22 mouse cellular contexts compared by ENCODE assay signal in genomic region chr6:66906244-66906643, GRCm38 (mm10). TPM values are rescaled to one million over a fixed set of nuclear protein-coding genes. Genes with fewer than 3 reads are reported as not detected.
DNase-seq lines count a peak whose midpoint lies in the region; ATAC-seq and TF ChIP-seq lines count a peak whose summit lies in the region.
"Had no signal": no experiment of that assay in that cellular context is flagged by ENCODE, and none has a peak within 500 bp of the region (broad histone marks: within the 10 kb centered on the region; RNA-seq: fewer than 3 reads in every experiment).

No protein-coding gene starts in this region.

- TF ChIP-seq EP300 in liver, embryonic 14.5 days (IDR thresholded peaks at IDR 0.05; ENCODE audit: low read depth) = peak; percentile 21; the same call in 1 of the 2 replicates

- WGBS in heart, embryonic 10.5 days = 90% methylated on average over 1 of the region's 1 CpGs
- 67% methylated on average over 1 of the region's 1 CpGs for WGBS in liver, embryonic 14.5 days (ENCODE audit: insufficient replicate concordance)
- whole genome bisulfite sequencing in liver, embryonic 11.5 days = 88% methylated on average over 1 of the region's 1 CpGs
- WGBS in cerebellum, adult 2 months = 98% methylated on average over 1 of the region's 1 CpGs

- H3K27me3 ChIP-seq in heart, embryonic 10.5 days (ENCODE audit: insufficient read depth, poor library complexity, severe bottlenecking) = no peaks in the 10 kb centered on the region
- H3K27me3 ChIP-seq in liver, embryonic 14.5 days (ENCODE audit: control insufficient read depth, insufficient read depth, low read length) = no peaks in the 10 kb centered on the region
- no peaks in the 10 kb centered on the region for H3K27me3 ChIP-seq in liver, embryonic 11.5 days (replicated peaks; ENCODE audit: control insufficient read depth, insufficient read depth, low read length)
- H3K27me3 ChIP-seq in cerebellum, adult 2 months (ENCODE audit: control insufficient read depth, insufficient read depth, low read length) = no peaks in the 10 kb centered on the region
- H3K27me3 ChIP-seq: CH12.LX; embryonic facial prominence, embryonic 12.5 days; forebrain, embryonic 13.5 days; forebrain, embryonic 15.5 days had no signal

- peaks cover 34% of the 10 kb centered on the region for H3K4me1 ChIP-seq in heart, embryonic 10.5 days
- H3K4me1 ChIP-seq in liver, embryonic 14.5 days (replicated peaks; ENCODE audit: control insufficient read depth in 2 of 2, insufficient read depth in 2 of 2, low read length in 1 of 2) = peaks cover 6 to 42% of the 10 kb centered on the region in 2 experiments
- peaks cover 17% of the 10 kb centered on the region for H3K4me1 ChIP-seq in liver, embryonic 11.5 days (replicated peaks; ENCODE audit: control insufficient read depth, insufficient read depth, low read length)
- peaks cover 4% of the 10 kb centered on the region for H3K4me1 ChIP-seq in cerebellum, adult 2 months (ENCODE audit: control insufficient read depth, insufficient read depth, low read length)
- H3K4me1 ChIP-seq: forebrain, embryonic 13.5 days; forebrain, embryonic 15.5 days had no signal

- H3K4me3 ChIP-seq in heart, embryonic 10.5 days = no peak overlapping the region
- H3K4me3 ChIP-seq in liver, embryonic 14.5 days (ENCODE audit: insufficient read depth in 1 of 2, low read depth in 2 of 2, low read length in 2 of 2) = no peak overlapping the region
- H3K4me3 ChIP-seq in liver, embryonic 11.5 days (ENCODE audit: low read depth, low read length) = no peak overlapping the region
- H3K4me3 ChIP-seq in cerebellum, adult 2 months (replicated peaks; ENCODE audit: insufficient read depth, low read depth, low read length) = no peak overlapping the region
- H3K4me3 ChIP-seq: embryonic facial prominence, embryonic 10.5 days; embryonic facial prominence, embryonic 12.5 days; forebrain, embryonic 13.5 days; forebrain, embryonic 15.5 days had no signal

- no peak overlapping the region for H3K27ac ChIP-seq in heart, embryonic 10.5 days
- no peak overlapping the region for H3K27ac ChIP-seq in liver, embryonic 14.5 days
- H3K27ac ChIP-seq in liver, embryonic 11.5 days (ENCODE audit: low read depth, low read length) = no peak overlapping the region
- H3K27ac ChIP-seq in cerebellum, adult 2 months (ENCODE audit: insufficient read depth, low read length) = no peak overlapping the region
- H3K27ac ChIP-seq: embryonic facial prominence, embryonic 10.5 days; embryonic facial prominence, embryonic 12.5 days; forebrain, embryonic 13.5 days; forebrain, embryonic 15.5 days had no signal

- H3K9ac ChIP-seq in liver, embryonic 14.5 days (replicated peaks) = no peak overlapping the region
- no peak overlapping the region for H3K9ac ChIP-seq in liver, embryonic 11.5 days (ENCODE audit: low read depth, low read length)
- H3K9ac ChIP-seq: embryonic facial prominence, embryonic 12.5 days; forebrain, embryonic 13.5 days; forebrain, embryonic 15.5 days; forebrain, postnatal 0 days had no signal

- no peak overlapping the region for H3K4me2 ChIP-seq in liver, embryonic 14.5 days (ENCODE audit: low read depth)
- H3K4me2 ChIP-seq in liver, embryonic 11.5 days = no peak overlapping the region
- H3K4me2 ChIP-seq: embryonic facial prominence, embryonic 12.5 days; forebrain, embryonic 13.5 days; forebrain, embryonic 15.5 days had no signal

- ATAC-seq in liver, embryonic 14.5 days (ENCODE audit: insufficient read depth) = no peak
- no peak for ATAC-seq in liver, embryonic 11.5 days (replicated peaks; ENCODE audit: low FRiP score)
- ATAC-seq: CD4-positive, CD25-positive, alpha-beta regulatory T cell, adult 4 months; forebrain, embryonic 13.5 days; forebrain, embryonic 15.5 days; forebrain, postnatal 0 days had no signal

- H3K9me3 ChIP-seq in heart, embryonic 10.5 days = no peaks in the 10 kb centered on the region
- no peaks in the 10 kb centered on the region for H3K9me3 ChIP-seq in liver, embryonic 14.5 days (ENCODE audit: control insufficient read depth, low read length)
- H3K9me3 ChIP-seq in liver, embryonic 11.5 days (ENCODE audit: control insufficient read depth, low read length) = no peaks in the 10 kb centered on the region
- H3K9me3 ChIP-seq: embryonic facial prominence, embryonic 10.5 days; embryonic facial prominence, embryonic 12.5 days; forebrain, embryonic 13.5 days; forebrain, embryonic 15.5 days; G1E had no signal

- no peaks in the 10 kb centered on the region for H3K36me3 ChIP-seq in heart, embryonic 10.5 days
- H3K36me3 ChIP-seq in liver, embryonic 14.5 days (replicated peaks; ENCODE audit: control insufficient read depth, insufficient read depth, low read depth) = no peaks in the 10 kb centered on the region
- no peaks in the 10 kb centered on the region for H3K36me3 ChIP-seq in liver, embryonic 11.5 days (ENCODE audit: control insufficient read depth, insufficient read depth, low read length)
- H3K36me3 ChIP-seq: embryonic facial prominence, embryonic 10.5 days; embryonic facial prominence, embryonic 12.5 days; forebrain, embryonic 15.5 days; G1E had no signal

- TF ChIP-seq CTCF in liver, embryonic 14.5 days (IDR thresholded peaks at IDR 0.05; ENCODE audit: low read depth) = no peak
- TF ChIP-seq CTCF in cerebellum, adult 2 months (IDR thresholded peaks at IDR 0.05; ENCODE audit: borderline replicate concordance, insufficient read depth, low read depth, low read length) = no peak

- TF ChIP-seq POLR2A in cerebellum, adult 2 months (IDR thresholded peaks at IDR 0.05; ENCODE audit: borderline replicate concordance, insufficient read depth, low read length) = no peak

- DNase-seq in heart, adult 11 months = peak; percentile 61
- no peak for DNase-seq in heart, embryonic 10.5 days (ENCODE audit: low spot score)
- DNase-seq in liver, embryonic 14.5 days (ENCODE audit: low read depth in 3 of 3, low spot score in 3 of 3) = no peak
- no peak for DNase-seq in liver, embryonic 11.5 days (ENCODE audit: low spot score)
- DNase-seq in cerebellum, adult 2 months = no peak
- DNase-seq: adrenal gland, adult 2 months; adrenal gland, postnatal 10 days; adrenal gland, postnatal 25 days; B cell, adult 2 months; cerebellum, adult 11 months; cerebellum, adult 18-20 months; cerebellum, adult 9-10 months; cerebellum, postnatal 10 days; cerebellum, postnatal 25 days; forebrain, postnatal 0 days had no signal

RNA-seq across cellular contexts. Expression of gene Gng12, which starts 10.0 kb away (rescaled TPM):
- 60.0 and 60.9 TPM in 2 replicates for polyA plus RNA-seq in heart, embryonic 10.5 days (2016; fragmentation: Nextera tagmentation; extraction: Ambion mirVana)
- polyA plus RNA-seq in liver, embryonic 14.5 days (2012; rRNA removed) = 6.0 and 11.6 TPM in 2 replicates
- 30.6 and 32.5 TPM in 2 replicates for polyA plus RNA-seq in liver, embryonic 14.5 days (2014; fragmentation: Nextera tagmentation; extraction: Ambion mirVana)
- polyA plus RNA-seq in liver, embryonic 11.5 days (2014; fragmentation: Nextera tagmentation; extraction: Ambion mirVana) = 51.5 and 59.6 TPM in 2 replicates
- polyA plus RNA-seq in cerebellum, adult 2 months (2012; rRNA removed) = 38.1 and 40.1 TPM in 2 replicates
- polyA plus RNA-seq: G1E had no signal
